Mouse (Mus musculus) embryonic facial prominence, embryonic 11.5 days (tissue): Measurements from ENCODE around the gene Hoxd8. TPM values are rescaled to one million over a fixed set of nuclear protein-coding genes. Genes with fewer than 3 reads are reported as not detected.

ENCODE experiments used
- ATAC-seq: fragments of 200-750 bp; cut with Nextera tagmentation; replicated peaks from 2 replicates; pipeline ENCODE4 v1.8.0; 2017; ENCODE audit warnings: low read depth; ENCODE audit not compliant: insufficient number of reproducible peaks, low FRiP score, low TSS enrichment
- DNase-seq: peaks from one replicate; pipeline ENCODE4 v3.0.0-alpha.2; 2015; ENCODE audit warnings: low spot score
- H3K27ac ChIP-seq: fragments of 300-500 bp; sonication (generic); replicated peaks from 2 replicates; pipeline ENCODE4 v1.5.1; 2014; ENCODE audit warnings: mild to moderate bottlenecking, low read depth, low read length, control low read depth
- H3K27me3 ChIP-seq: fragments of 300-500 bp; sonication (generic); 2 replicates; pipeline ENCODE4 v1.6.1; 2014; ENCODE audit warnings: mild to moderate bottlenecking, low read length, moderate library complexity, mixed read lengths; ENCODE audit not compliant: control insufficient read depth, insufficient read depth
- H3K36me3 ChIP-seq: fragments of 300-500 bp; sonication (generic); replicated peaks from 2 replicates; pipeline ENCODE4 v1.6.1; 2014; ENCODE audit warnings: low read depth, mild to moderate bottlenecking, low read length, moderate library complexity, mixed read lengths; ENCODE audit not compliant: control insufficient read depth, insufficient read depth
- H3K4me1 ChIP-seq: fragments of 300-500 bp; sonication (generic); 2 replicates; pipeline ENCODE4 v1.6.1; 2014; ENCODE audit warnings: low read length, mixed read lengths; ENCODE audit not compliant: control insufficient read depth, insufficient read depth
- H3K4me2 ChIP-seq: fragments of 300-500 bp; sonication (generic); 2 replicates; pipeline ENCODE4 v1.6.1; 2014; ENCODE audit warnings: low read depth, mild to moderate bottlenecking, control low read depth, low read length, moderate library complexity
- H3K4me3 ChIP-seq: fragments of 300-500 bp; sonication (generic); 2 replicates; pipeline ENCODE4 v1.5.1; 2014; ENCODE audit warnings: low read depth, low read length, control low read depth
- H3K9ac ChIP-seq: fragments of 300-500 bp; sonication (generic); replicated peaks from 2 replicates; pipeline ENCODE4 v1.6.1; 2014; ENCODE audit warnings: mild to moderate bottlenecking, control low read depth, low read length
- H3K9me3 ChIP-seq: fragments of 300-500 bp; sonication (generic); replicated peaks from 2 replicates; pipeline ENCODE4 v1.6.1; 2016; ENCODE audit warnings: mild to moderate bottlenecking, low read length, inconsistent platforms, mixed read lengths; ENCODE audit not compliant: control insufficient read depth
- WGBS: fragments of 180-500 bp; shearing (Covaris S2); extraction: QIAGEN DNeasy Blood & Tissue Kit; methylation state at CpG from one replicate; pipeline ENCODE4 v1.1.7; 2014; 5-methylcytosine and 5-hydroxymethylcytosine counted together
- polyA plus RNA-seq: library from polyadenylated mRNA; unstranded; fragments of >200 nt; fragmentation: Nextera tagmentation; extraction: Ambion mirVana; gene quantifications from 2 replicates; pipeline ENCODE4 v1.2.1, GENCODE M21; 2014

Gene Hoxd8
- polyA plus RNA-seq, 1 experiment from 2014 or later = 0.18 TPM

DNA sequence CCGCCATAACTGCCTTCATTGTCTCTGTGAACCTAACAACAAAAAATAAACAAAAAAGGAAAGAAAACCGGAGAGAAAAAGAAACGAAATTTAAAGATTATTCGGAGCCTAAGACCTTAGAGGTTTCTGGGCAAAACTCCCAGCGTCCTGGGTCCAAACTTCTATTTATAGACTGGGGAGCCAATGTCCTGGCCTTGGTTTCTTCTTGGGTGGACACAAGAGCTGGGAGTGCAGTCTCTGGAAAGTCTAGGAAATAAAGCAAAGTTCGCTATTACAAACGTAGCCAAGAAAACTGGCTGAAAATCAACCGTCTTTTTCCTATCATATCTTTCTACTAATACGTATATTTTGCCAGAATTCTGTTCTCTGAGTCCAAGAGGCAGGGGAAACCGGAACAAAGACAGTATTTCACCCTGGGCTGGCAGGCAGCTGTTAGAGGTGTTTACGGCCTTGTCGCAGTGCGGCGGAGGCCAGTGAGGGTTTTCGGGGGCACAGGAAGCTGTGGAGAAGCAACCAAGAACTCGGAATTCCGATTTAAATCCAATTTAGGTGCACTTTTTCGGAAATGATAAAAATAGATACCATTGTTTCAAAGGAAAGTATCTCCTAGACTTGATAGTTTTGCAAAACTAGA, 9.9 kb downstream of the Hoxd8 start:
- no peaks in the 10 kb centered on the region for H3K9me3 ChIP-seq
- peaks cover 78% of the 10 kb centered on the region for H3K27me3 ChIP-seq
- ATAC-seq (no peak), DNase-seq (no peak)
- no peak overlapping the region for H3K4me2 ChIP-seq
- H3K27ac ChIP-seq = no peak overlapping the region
- no peaks in the 10 kb centered on the region for H3K36me3 ChIP-seq
- H3K4me3 ChIP-seq = no peak overlapping the region
- WGBS = 2% methylated on average over 18 of the region's 18 CpGs
- H3K9ac ChIP-seq = no peak overlapping the region
- 0 out of 2 replicates have a peak, but pooled peaks cover 2% of the 10 kb centered on the region for H3K4me1 ChIP-seq

DNA sequence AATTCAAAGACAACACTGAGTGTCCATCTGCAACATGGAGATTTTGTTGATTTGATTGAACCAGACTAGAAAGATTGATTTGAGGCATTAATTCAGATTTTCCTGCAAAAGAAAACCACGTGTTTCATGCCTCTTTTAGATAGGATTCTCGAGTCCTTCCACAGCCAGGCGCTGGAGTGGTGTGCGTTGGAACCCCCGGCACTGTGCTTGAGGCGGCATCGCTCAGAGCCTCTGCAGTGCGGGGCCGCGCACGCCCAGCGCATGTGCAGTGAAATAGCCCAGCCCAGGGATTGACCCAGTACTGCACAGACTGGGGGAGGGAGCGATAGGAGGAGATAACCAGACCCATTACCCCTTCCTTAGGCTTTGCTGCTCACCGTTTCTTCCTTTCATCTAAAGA, 10.5 kb downstream of the Hoxd8 start:
- H3K4me3 ChIP-seq = no peak overlapping the region
- no peak overlapping the region for H3K27ac ChIP-seq
- WGBS = under 1% methylated on average over 14 of the region's 14 CpGs
- H3K4me2 ChIP-seq = no peak overlapping the region
- no peak for ATAC-seq
- 0 out of 2 replicates have a peak, but pooled peaks cover 2% of the 10 kb centered on the region for H3K4me1 ChIP-seq
- peaks cover 77% of the 10 kb centered on the region for H3K27me3 ChIP-seq
- H3K9ac ChIP-seq = no peak overlapping the region
- no peaks in the 10 kb centered on the region for H3K9me3 ChIP-seq
- no peaks in the 10 kb centered on the region for H3K36me3 ChIP-seq
- DNase-seq = no peak

DNA sequence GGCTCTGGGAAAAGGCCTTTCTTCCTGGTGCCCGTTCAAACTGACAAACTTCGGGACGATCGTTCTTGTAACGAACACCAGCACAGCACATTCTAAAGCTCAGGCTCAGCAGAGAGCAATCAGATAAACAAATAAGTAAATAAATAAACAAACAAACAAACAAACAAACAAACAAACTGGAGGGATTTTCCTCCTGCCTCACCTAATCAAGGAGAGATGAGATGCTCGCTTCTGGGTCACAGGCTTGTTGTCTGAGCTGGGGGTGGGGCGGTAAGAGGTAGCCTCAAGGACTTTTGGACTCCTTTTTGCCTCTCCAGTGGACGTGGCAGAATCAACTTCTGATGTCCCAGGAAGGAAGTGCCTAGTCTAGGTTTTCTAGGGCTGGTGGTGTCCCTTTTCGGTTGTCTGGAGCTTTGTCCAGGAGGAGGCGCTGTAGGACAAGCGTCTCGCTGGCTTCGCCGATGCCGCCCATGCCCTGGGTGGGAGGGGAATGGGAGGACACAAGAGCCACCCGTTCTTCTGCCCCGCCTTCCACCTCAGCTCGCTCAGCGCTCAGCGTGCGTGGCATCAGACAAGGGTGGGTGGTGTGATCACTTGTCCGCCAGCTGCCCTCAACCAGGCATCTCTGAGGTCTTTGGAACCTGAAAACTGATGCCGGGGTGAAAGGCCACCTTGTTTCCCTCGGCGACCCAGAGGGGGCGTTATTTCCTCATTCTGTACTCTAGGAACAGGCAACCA, 11.3 kb downstream of the Hoxd8 start:
- H3K4me3 ChIP-seq = no peak overlapping the region
- peaks cover 75% of the 10 kb centered on the region for H3K27me3 ChIP-seq
- no peaks in the 10 kb centered on the region for H3K9me3 ChIP-seq
- H3K4me2 ChIP-seq = peak overlapping the region; percentile 34; the same call in 1 of the 2 replicates
- WGBS = 2% methylated on average over 26 of the region's 26 CpGs
- DNase-seq = peak; percentile 95
- H3K27ac ChIP-seq = no peak overlapping the region
- 0 out of 2 replicates have a peak, but pooled peaks cover 2% of the 10 kb centered on the region for H3K4me1 ChIP-seq
- H3K36me3 ChIP-seq = no peaks in the 10 kb centered on the region
- ATAC-seq = peak; percentile 85; the same call in 1 of the 2 replicates
- H3K9ac ChIP-seq = no peak overlapping the region

DNA sequence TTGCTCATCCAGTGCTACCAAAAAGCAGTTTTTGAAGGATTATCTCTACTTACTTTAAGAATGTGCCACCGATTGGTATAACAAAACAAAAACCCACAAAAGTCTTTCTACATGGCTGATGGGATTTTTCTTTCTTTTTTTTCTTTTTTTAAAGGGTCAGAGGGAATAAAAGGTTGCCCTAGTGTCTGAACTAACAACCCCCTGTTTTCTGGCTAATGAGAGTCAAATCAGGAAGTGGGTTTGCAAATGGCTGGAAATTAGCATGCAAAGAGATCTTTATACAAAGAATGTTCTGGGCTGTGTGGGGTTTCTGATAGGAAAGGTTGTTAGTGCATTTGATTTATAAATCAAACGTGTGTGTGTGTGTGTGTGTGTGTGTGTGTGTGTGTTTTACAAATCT, 16.0 kb downstream of the Hoxd8 start:
- 10% methylated on average over 2 of the region's 2 CpGs for WGBS
- H3K4me1 ChIP-seq = no peaks in the 10 kb centered on the region
- H3K36me3 ChIP-seq = no peaks in the 10 kb centered on the region
- no peaks in the 10 kb centered on the region for H3K9me3 ChIP-seq
- DNase-seq (no peak), ATAC-seq (no peak)
- H3K27me3 ChIP-seq = peaks cover 83% of the 10 kb centered on the region
- H3K27ac ChIP-seq = no peak overlapping the region
- no peak overlapping the region for H3K4me3 ChIP-seq
- no peak overlapping the region for H3K9ac ChIP-seq
- no peak overlapping the region for H3K4me2 ChIP-seq

DNA sequence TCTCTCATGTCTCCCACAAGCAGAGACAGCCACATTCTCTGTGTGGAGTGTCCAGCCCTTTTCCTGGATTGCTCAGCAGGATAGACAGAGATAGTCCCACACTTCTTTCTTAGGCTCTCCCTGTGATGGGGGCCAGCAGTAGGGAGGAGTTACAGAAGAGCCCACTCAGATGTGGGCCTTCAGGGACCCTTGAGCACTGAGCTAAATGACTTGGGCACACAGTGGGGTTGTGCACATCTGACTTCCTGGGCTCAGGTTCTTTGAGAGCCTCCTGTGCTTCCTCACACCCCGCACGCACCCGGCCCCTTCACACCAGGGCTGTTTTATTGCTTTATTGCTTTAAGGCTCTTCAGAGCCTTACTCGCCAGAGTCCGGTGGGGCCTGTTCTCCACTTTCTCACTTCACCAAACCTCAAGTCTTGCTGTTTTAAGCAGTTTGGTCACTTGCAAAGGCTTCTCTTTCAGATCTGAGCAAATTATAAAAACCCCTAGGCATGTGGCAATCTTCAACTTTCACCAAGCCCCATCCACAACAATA, 16.6 kb downstream of the Hoxd8 start:
- no peak overlapping the region for H3K9ac ChIP-seq
- DNase-seq = no peak
- no peak for ATAC-seq
- H3K36me3 ChIP-seq = no peaks in the 10 kb centered on the region
- H3K4me3 ChIP-seq = no peak overlapping the region
- no peaks in the 10 kb centered on the region for H3K9me3 ChIP-seq
- WGBS = under 1% methylated on average over 5 of the region's 5 CpGs
- no peak overlapping the region for H3K27ac ChIP-seq
- H3K4me2 ChIP-seq = no peak overlapping the region
- no peaks in the 10 kb centered on the region for H3K4me1 ChIP-seq
- peaks cover 85% of the 10 kb centered on the region for H3K27me3 ChIP-seq

DNA sequence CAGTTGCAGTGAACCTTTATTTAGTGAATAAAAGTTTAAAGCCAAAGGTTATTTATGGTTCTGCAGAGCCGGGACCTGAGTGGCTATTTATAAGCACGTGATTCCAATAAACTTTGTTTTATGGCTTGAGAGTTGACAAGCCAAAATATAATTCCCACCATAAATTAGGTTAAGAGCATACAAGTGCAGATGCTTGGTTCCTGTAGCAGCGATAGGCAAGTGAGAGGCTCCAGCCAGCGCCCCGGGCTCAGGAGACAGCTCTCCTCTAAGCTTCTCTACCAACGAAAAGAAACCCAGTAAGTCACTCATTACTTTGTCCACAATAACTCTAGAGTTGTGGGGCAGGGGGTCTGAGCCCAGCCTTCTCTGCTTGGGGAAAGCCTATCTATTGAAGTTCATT, 17.5 kb downstream of the Hoxd8 start:
- no peaks in the 10 kb centered on the region for H3K4me1 ChIP-seq
- no peak for DNase-seq
- no peaks in the 10 kb centered on the region for H3K9me3 ChIP-seq
- whole genome bisulfite sequencing = 3% methylated on average over 6 of the region's 6 CpGs
- ATAC-seq = no peak
- no peak overlapping the region for H3K9ac ChIP-seq
- H3K4me3 ChIP-seq = no peak overlapping the region
- no peak overlapping the region for H3K27ac ChIP-seq
- peaks cover 87% of the 10 kb centered on the region for H3K27me3 ChIP-seq
- no peak overlapping the region for H3K4me2 ChIP-seq
- H3K36me3 ChIP-seq = no peaks in the 10 kb centered on the region

DNA sequence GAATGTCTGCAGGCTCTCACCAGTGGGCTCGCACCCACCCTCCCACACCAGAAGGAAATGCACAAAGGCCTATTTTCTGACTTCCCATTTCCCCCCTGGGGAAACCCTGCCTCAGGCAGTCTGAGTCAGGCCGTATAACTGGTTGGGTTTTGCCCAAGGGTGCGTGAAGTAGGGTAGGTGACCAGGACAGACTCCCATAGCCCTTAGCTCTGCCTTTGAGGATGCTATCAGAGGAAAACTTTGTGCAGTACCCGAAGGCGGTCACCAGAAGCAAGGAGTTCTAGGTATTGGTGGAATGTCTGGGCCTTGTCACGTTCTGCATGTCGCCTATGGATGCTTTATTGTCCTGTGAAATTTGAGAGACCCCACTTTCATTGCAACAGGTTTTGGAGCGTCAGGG, 18.5 kb downstream of the Hoxd8 start:
- no peak overlapping the region for H3K9ac ChIP-seq
- H3K36me3 ChIP-seq = no peaks in the 10 kb centered on the region
- H3K27me3 ChIP-seq = peaks cover 91% of the 10 kb centered on the region
- no peaks in the 10 kb centered on the region for H3K9me3 ChIP-seq
- H3K27ac ChIP-seq = no peak overlapping the region
- DNase-seq = no peak
- H3K4me3 ChIP-seq = no peak overlapping the region
- WGBS = 1% methylated on average over 8 of the region's 8 CpGs
- H3K4me2 ChIP-seq = no peak overlapping the region
- H3K4me1 ChIP-seq = no peaks in the 10 kb centered on the region; the same call in none of the 2 replicates
- no peak for ATAC-seq
